Mouse (Mus musculus) midbrain, embryonic 11.5 days (tissue): ENCODE results near the gene Gtpbp8. TPM values are rescaled to one million over a fixed set of nuclear protein-coding genes. Genes with fewer than 3 reads are reported as not detected.

Experiments
- ATAC-seq: fragments of 200-750 bp; cut with Nextera tagmentation; 2 replicates; pipeline ENCODE4 v1.8.0; 2017; ENCODE audit warnings: moderate TSS enrichment, moderate library complexity; ENCODE audit not compliant: low FRiP score
- DNase-seq: peaks from one replicate; pipeline ENCODE4 v3.0.0; 2015; ENCODE audit warnings: low spot score; ENCODE audit errors: missing footprints
- H3K27ac ChIP-seq: fragments of 300-500 bp; sonication (generic); 2 replicates; pipeline ENCODE4 v1.5.1; 2014; ENCODE audit warnings: low read depth, low read length
- H3K27me3 ChIP-seq: fragments of 300-500 bp; sonication (generic); 2 replicates; pipeline ENCODE4 v1.6.1; 2014; ENCODE audit warnings: mild to moderate bottlenecking, low read length, moderate library complexity, mixed read lengths; ENCODE audit not compliant: control insufficient read depth, insufficient read depth
- H3K36me3 ChIP-seq: fragments of 300-500 bp; sonication (generic); 2 replicates; pipeline ENCODE4 v1.6.1; 2014; ENCODE audit warnings: mild to moderate bottlenecking, low read length, moderate library complexity, mixed read lengths; ENCODE audit not compliant: control insufficient read depth, insufficient read depth
- H3K4me1 ChIP-seq: fragments of 300-500 bp; sonication (generic); 2 replicates; pipeline ENCODE4 v1.6.1; 2014; ENCODE audit warnings: low read length; ENCODE audit not compliant: control insufficient read depth, insufficient read depth
- H3K4me2 ChIP-seq: fragments of 300-500 bp; sonication (generic); 2 replicates; pipeline ENCODE4 v1.6.1; 2014; ENCODE audit warnings: mild to moderate bottlenecking, moderate library complexity
- H3K4me3 ChIP-seq: fragments of 300-500 bp; sonication (generic); 2 replicates; pipeline ENCODE4 v1.5.1; 2014; ENCODE audit warnings: low read depth, low read length
- H3K9ac ChIP-seq: fragments of 300-500 bp; sonication (generic); 2 replicates; pipeline ENCODE4 v1.6.1; 2014; ENCODE audit warnings: low read length
- H3K9me3 ChIP-seq: fragments of 300-500 bp; sonication (generic); 2 replicates; pipeline ENCODE4 v1.6.1; 2016; ENCODE audit warnings: low read length; ENCODE audit not compliant: control insufficient read depth
- WGBS: fragments of 180-500 bp; shearing (Covaris S2); extraction: QIAGEN DNeasy Blood & Tissue Kit; methylation state at CpG from one replicate; pipeline ENCODE4 v1.1.7; 2014; 5-methylcytosine and 5-hydroxymethylcytosine counted together
- polyA plus RNA-seq: library from polyadenylated mRNA; unstranded; fragments of >200 nt; fragmentation: Nextera tagmentation; extraction: Ambion mirVana; gene quantifications from 2 replicates; pipeline ENCODE4 v1.2.1, GENCODE M21; 2014

Gtpbp8 gene
- polyA plus RNA-seq, 1 experiment from 2014 or later, result 37.8 TPM

DNA sequence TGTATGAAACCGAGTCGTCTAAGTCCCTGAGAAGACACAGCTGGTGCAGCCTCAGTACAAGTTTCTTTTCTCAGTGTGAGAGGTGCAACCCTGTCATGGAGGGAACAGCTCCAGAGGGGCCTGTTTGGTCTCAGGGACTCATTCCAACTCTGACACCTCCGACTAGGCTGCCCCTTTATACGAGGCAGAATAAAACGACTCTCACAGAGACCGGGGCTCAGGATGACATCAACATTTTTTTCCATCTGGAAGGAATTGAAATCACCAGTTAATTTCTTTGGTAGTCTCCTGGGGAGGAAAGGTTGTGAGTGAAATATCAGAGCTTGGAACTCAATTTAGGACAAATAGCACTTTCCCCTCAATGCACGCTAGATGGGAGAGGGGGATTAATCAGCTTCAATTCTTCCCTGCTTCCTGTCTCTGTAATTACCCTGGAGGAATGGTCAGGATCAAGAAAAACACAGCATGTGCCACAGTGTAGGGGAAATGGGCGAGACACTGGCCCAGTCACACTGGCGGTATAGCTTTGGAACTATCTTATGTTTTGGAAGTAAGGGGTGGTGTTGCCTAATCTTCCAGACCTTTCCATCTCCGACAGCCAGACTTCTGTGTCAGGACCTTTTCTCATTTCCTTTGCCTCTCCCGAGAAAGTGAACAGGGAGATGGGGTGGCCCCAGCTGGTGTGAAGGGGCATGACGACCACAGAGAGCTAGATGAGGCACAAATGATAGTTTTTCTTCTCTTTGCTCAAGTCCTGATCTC lies 50.1 kb downstream of the Gtpbp8 start:
- 57% methylated on average over 12 of the region's 12 CpGs for WGBS
- Histone ChIP-seq H3K4me2 (no peak overlapping the region), H3K36me3 (no peaks in the 10 kb centered on the region), H3K27ac (no peak overlapping the region), H3K4me1 (no peaks in the 10 kb centered on the region), H3K9ac (no peak overlapping the region), H3K9me3 (no peaks in the 10 kb centered on the region), H3K27me3 (no peaks in the 10 kb centered on the region), H3K4me3 (no peak overlapping the region)
- no peak for ATAC-seq
- DNase-seq, result peak; percentile 81

DNA sequence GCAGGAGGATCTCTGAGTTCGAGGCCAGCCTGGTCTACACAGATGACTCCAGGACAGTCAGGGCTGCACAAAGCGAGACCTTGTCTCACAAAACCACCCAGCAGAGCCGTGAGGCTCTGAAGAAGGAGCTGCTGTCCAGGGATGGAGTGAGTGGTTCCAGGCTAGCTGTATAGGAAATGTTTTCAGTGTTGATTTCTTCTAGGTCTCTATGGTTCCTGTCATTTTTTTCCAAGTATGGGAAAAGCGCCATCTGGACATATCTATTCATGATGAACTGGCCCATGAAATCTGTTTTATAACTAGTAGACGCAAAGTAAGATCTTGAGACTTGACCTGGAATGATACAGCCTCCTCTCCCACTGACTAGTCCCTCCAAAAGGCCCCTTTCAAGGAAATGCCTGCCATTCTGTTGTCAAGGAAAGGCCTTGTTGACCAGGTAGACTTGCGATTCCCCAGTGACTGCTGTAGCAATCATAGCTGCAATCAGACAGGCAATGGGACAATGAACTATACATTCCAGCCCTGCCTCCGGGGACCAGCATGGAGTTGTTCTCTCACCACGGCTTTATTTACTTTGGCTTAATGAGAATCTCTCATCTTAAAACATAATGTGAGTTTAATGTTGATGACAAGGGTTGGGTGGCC lies 50.8 kb downstream of the Gtpbp8 start:
- ATAC-seq, result no peak
- H3K27ac ChIP-seq, result no peak overlapping the region
- no peak overlapping the region for H3K4me3 ChIP-seq
- 89% methylated on average over 8 of the region's 8 CpGs for WGBS
- no peaks in the 10 kb centered on the region for H3K4me1 ChIP-seq
- no peaks in the 10 kb centered on the region for H3K36me3 ChIP-seq
- H3K27me3 ChIP-seq, result no peaks in the 10 kb centered on the region
- H3K4me2 ChIP-seq, result no peak overlapping the region
- peak; percentile 82 for DNase-seq
- H3K9ac ChIP-seq, result no peak overlapping the region
- H3K9me3 ChIP-seq, result no peaks in the 10 kb centered on the region

DNA sequence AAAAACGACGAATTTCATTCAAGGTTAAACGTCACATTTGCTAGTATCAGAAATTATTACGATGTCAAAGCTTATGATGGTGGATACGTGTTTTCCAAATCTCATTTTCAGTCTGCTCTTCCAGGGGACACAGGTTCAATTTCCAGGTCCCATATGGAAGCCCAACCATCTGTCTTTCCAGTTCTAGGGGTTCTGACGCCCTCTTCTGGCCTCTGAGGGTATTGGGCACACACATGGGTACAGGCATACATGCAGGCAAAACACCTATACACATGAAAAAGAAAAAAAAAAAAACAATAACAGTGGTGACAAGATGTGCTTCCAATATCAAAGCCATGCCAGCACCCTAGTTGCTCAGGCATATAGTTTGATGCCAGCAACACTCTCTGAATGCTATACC lies 52.5 kb downstream of the Gtpbp8 start:
- Histone ChIP-seq H3K4me2 (no peak overlapping the region), H3K36me3 (no peaks in the 10 kb centered on the region), H3K27ac (no peak overlapping the region), H3K9me3 (no peaks in the 10 kb centered on the region), H3K4me3 (no peak overlapping the region), H3K27me3 (no peaks in the 10 kb centered on the region), H3K4me1 (peaks cover 8% of the 10 kb centered on the region), H3K9ac (no peak overlapping the region)
- peak; percentile 83 for DNase-seq
- 65% methylated on average over 6 of the region's 6 CpGs for WGBS
- no peak for ATAC-seq

GRCm38 (mm10) chr16:44692541-44692940 lies 53.6 kb downstream of the Gtpbp8 start:
- ATAC-seq, result no peak
- Histone ChIP-seq H3K27ac (no peak overlapping the region), H3K36me3 (no peaks in the 10 kb centered on the region), H3K4me3 (no peak overlapping the region), H3K4me2 (no peak overlapping the region), H3K27me3 (no peaks in the 10 kb centered on the region), H3K9ac (no peak overlapping the region), H3K9me3 (no peaks in the 10 kb centered on the region), H3K4me1 (peaks cover 16% of the 10 kb centered on the region)
- WGBS, result 93% methylated on average over 1 of the region's 1 CpGs
- no peak for DNase-seq

DNA sequence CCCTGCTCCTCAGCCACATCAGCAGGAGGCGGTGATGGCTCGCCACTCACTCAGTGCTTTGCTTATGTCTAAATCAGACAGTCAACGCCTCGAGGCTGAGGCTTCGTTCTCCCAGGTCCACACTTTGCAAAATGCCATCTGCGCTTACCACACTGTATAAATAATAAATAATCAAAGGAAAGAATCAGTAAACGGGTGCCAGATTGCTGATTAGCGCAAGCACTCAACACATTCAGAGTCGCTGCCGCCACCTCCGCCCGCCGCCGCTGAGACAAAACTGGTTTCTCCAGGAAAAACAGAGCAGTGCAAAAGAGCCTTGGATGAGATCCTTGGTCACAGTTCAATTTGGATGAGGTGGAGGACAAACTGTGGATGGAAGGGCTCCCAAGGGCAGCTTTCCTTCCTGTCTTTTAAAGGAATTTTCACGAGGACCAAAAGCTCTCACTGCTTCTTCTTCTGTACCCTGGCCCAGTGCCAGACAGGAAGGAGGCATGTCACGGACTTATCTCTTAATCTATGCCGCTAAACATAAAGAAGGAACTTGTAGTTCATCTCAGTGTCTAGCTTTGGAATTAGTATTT lies 54.5 kb downstream of the Gtpbp8 start:
- Histone ChIP-seq H3K4me2 (no peak overlapping the region), H3K4me3 (no peak overlapping the region), H3K27ac (no peak overlapping the region), H3K36me3 (no peaks in the 10 kb centered on the region), H3K27me3 (no peaks in the 10 kb centered on the region), H3K9me3 (no peaks in the 10 kb centered on the region), H3K9ac (no peak overlapping the region), H3K4me1 (peaks cover 20% of the 10 kb centered on the region)
- ATAC-seq (no peak), DNase-seq (no peak)
- 70% methylated on average over 17 of the region's 17 CpGs for WGBS

DNA sequence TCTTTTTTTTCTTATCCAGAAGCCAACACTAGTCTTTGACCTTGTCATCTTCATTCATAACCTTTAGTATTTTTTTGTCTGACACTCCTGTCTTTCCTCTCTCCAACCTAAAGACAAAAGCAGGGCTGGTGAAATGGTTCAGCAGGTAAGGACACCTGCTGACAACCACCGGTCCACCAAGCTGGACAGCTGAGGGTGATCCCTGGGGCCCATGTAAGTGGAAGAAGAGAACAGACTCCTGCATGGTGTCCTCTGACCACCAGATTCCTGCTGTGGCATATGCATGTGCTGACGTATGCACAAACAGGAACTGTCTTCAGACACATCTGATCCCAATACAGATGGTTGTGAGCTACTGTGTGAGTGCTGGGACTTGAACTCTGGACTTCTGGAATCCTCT lies 55.1 kb downstream of the Gtpbp8 start:
- Histone ChIP-seq H3K9ac (no peak overlapping the region), H3K9me3 (no peaks in the 10 kb centered on the region), H3K27me3 (no peaks in the 10 kb centered on the region), H3K4me3 (no peak overlapping the region), H3K4me1 (peaks cover 20% of the 10 kb centered on the region), H3K36me3 (no peaks in the 10 kb centered on the region), H3K4me2 (no peak overlapping the region), H3K27ac (no peak overlapping the region)
- ATAC-seq, result no peak
- 79% methylated on average over 2 of the region's 2 CpGs for WGBS
- DNase-seq, result no peak

DNA sequence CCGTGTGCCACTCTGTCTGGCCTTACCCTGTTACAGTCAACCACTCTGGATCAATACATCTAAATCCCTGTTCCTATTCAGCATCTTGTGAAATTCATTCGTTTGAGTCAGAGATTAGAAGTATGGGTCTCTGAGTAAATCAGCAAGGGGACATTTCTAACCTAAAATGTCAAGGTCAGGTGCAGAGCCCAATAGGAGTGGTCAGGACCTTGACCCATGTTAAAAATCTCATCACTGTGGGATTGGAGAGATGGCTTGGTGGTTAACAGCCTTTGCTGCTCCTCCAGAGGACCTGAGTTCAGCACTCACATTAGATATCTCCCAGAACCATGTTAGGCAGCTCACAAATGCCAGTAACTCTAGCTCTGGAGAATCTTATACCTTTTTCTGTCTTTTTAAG lies 55.7 kb downstream of the Gtpbp8 start:
- Histone ChIP-seq H3K9me3 (no peaks in the 10 kb centered on the region), H3K27me3 (no peaks in the 10 kb centered on the region), H3K36me3 (no peaks in the 10 kb centered on the region), H3K27ac (no peak overlapping the region), H3K4me2 (no peak overlapping the region), H3K9ac (no peak overlapping the region), H3K4me3 (no peak overlapping the region), H3K4me1 (peaks cover 21% of the 10 kb centered on the region)
- ATAC-seq (no peak), DNase-seq (no peak)
- 63% methylated on average over 2 of the region's 2 CpGs for WGBS

DNA sequence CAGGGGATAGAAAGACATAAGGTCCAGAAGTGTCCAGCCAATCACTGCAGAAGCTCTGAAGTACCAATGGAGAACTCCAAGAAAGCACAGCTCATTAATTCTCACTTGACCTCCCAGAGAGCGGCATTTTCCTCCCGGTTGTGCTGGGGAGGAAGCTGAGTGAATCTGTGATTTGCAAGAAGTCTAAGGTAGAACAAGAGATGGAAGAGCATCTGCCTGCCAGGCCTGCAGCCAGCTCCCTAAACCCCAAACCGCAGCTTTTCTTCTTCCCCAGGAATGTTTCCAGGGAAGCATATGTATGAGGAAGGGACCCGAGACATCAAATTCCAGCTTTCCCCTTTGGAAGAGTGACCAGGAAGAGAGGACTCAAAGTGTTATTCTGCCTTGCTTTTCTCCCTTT lies 57.7 kb downstream of the Gtpbp8 start:
- WGBS, result 4% methylated on average over 4 of the region's 4 CpGs
- Histone ChIP-seq H3K36me3 (no peaks in the 10 kb centered on the region), H3K27me3 (no peaks in the 10 kb centered on the region), H3K27ac (peak overlapping the region; percentile 85), H3K4me1 (peaks cover 29% of the 10 kb centered on the region), H3K9ac (peak overlapping the region; percentile 33; the same call in 1 of the 2 replicates), H3K9me3 (no peaks in the 10 kb centered on the region), H3K4me2 (peak overlapping the region; percentile 44), H3K4me3 (no peak overlapping the region)
- ATAC-seq, result no peak
- peak; percentile 94 for DNase-seq

GRCm38 (mm10) chr16:44687719-44688420 lies 58.3 kb downstream of the Gtpbp8 start:
- ATAC-seq (peak; percentile 72; the same call in 1 of the 2 replicates), DNase-seq (peak; percentile 92)
- H3K4me3 ChIP-seq, result peak overlapping the region; percentile 10
- no peaks in the 10 kb centered on the region for H3K36me3 ChIP-seq
- H3K9me3 ChIP-seq, result no peaks in the 10 kb centered on the region
- peak overlapping the region; percentile 85 for H3K27ac ChIP-seq
- WGBS, result 3% methylated on average over 18 of the region's 18 CpGs
- H3K4me1 ChIP-seq, result peaks cover 29% of the 10 kb centered on the region
- H3K27me3 ChIP-seq, result no peaks in the 10 kb centered on the region
- H3K9ac ChIP-seq, result peak overlapping the region; percentile 51
- H3K4me2 ChIP-seq, result peak overlapping the region; percentile 44
